Mouse (Mus musculus) CH12.LX (cell line): ENCODE results near the gene Cops2.

Source experiments
- CTCF ChIP-seq, 2 experiments: IDR thresholded peaks in 1 of 2; conservative IDR thresholded peaks in 1 of 2; 2 replicates each; pipeline ENCODE4 v1.5.1; 2011 to 2012; ENCODE audit warnings: low read depth in 2 of 2, low read length in 2 of 2, improper control_type of control experiment in 1 of 2, inconsistent platforms in 1 of 2, mild to moderate bottlenecking in 1 of 2, moderate library complexity in 1 of 2
- EP300 ChIP-seq: IDR thresholded peaks from 2 replicates; pipeline ENCODE4 v1.6.1; 2011; ENCODE audit warnings: low read length, improper control_type of control experiment
- ETS1 ChIP-seq: conservative IDR thresholded peaks from 2 replicates; pipeline ENCODE4 v1.6.1; 2012; ENCODE audit warnings: low read depth, mild to moderate bottlenecking, inconsistent platforms, low read length, improper control_type of control experiment, moderate library complexity
- HCFC1 ChIP-seq: IDR thresholded peaks from 2 replicates; pipeline ENCODE4 v1.6.1; 2012; ENCODE audit warnings: low read depth, mild to moderate bottlenecking, inconsistent platforms, low read length, improper control_type of control experiment
- JUND ChIP-seq: conservative IDR thresholded peaks from 2 replicates; pipeline ENCODE4 v1.6.1; 2011; ENCODE audit warnings: low read depth, low read length, improper control_type of control experiment
- MAX ChIP-seq: IDR thresholded peaks from 2 replicates; pipeline ENCODE4 v1.6.1; 2011; ENCODE audit warnings: low read length, improper control_type of control experiment
- MXI1 ChIP-seq: IDR thresholded peaks from 2 replicates; pipeline ENCODE4 v1.6.1; 2011; ENCODE audit warnings: mild to moderate bottlenecking, low read depth, low read length, improper control_type of control experiment
- POLR2A ChIP-seq: IDR thresholded peaks from 2 replicates; pipeline ENCODE4 v1.6.1; 2011; ENCODE audit warnings: low read depth, mild to moderate bottlenecking, improper control_type of control experiment, low read length
- USF1 ChIP-seq: IDR thresholded peaks from 2 replicates; pipeline ENCODE4 v1.6.1; 2014; ENCODE audit warnings: low read depth, mild to moderate bottlenecking, inconsistent platforms, low read length, improper control_type of control experiment

DNA sequence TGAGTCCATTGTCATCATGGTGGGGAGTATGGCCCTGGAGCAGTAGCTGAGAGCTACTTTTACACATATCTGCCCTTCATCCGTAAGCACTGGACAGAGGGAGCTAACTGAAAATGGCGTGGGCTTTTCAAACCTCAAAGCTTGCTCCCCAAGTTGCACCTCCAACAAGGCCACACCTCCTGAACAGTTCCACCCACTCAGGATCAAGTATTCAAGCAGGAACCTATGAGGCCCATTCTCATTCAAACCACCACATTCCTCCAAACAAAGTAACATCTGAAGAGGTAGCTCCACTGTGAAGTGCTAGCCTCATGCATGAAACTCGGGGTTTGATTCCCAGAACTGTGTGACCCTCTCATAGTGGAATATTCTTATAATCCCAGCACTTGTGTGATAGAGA is 9.4 kb upstream of the Cops2 start:
- TF ChIP-seq CTCF (conservative IDR thresholded peaks at IDR 0.05 in 1 of 2, IDR thresholded peaks at IDR 0.05 in 1 of 2; ENCODE audit: low read depth in 2 of 2, low read length in 2 of 2), result no peak
- TF ChIP-seq MAX, result no peak
- no peak for TF ChIP-seq POLR2A
- TF ChIP-seq JUND, result no peak
- TF ChIP-seq MXI1, result no peak
- TF ChIP-seq HCFC1, result no peak
- TF ChIP-seq USF1, result no peak
- TF ChIP-seq EP300, result no peak
- no peak for TF ChIP-seq ETS1
